Mouse (Mus musculus) R1 (cell line): Measurements from ENCODE around the gene Apoe.
A peak's percentile ranks its signal among the peaks of the same experiment; 100 is the strongest.

Source experiments
- DNase-seq: peaks from one replicate; pipeline ENCODE4 v3.0.0-alpha.2; 2018; ENCODE audit warnings: low read depth, low spot score

Apoe gene

DNA sequence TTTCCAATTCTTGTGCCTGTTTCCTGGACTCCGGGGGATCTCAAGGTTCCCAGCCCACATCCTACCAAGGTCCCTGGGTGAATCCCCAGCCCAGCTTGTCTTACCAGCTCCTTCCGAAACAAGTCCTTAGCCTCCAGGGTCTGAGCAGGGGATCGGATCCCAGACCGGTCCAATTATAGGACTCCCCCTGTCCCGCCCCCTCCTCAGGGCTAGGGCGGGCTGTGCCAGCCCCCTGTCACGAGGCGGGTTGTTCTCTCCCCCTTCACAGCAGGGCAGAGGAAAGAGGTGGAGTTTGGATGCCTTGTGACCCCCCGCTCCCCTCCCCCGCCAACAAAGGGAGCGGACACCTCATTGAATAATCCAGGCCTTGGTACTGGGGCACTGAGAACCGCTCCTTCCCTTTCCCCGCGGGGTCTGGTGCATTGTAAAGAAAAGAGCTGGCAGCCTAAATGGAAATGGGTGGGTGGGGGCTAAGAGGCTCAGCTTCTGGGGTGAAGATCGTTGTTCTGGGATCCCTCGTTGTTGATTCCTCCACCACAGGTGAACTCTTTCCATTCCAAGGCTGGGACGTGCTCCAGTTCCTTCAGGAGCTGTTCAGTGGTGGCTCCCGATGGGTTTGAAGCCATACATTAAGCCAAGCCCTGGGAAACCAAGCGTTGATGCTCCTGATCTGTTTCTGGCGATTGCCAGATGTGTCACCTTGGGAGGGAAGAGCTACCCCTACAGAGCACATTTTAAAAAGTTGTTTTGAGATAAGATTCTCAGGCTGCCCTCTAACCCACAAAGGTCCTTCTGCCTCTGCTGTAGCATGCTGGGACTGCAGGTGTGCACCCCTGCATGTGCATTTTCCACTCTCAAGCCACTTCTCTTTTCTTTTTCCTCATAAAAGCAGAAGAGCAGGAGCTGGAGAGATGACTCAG, at the start of gene Apoe:
Gene Apoe (minus strand): TSS at position 282 of the 920 bp plus-strand sequence.
- peak; percentile 93 for DNase-seq

DNA sequence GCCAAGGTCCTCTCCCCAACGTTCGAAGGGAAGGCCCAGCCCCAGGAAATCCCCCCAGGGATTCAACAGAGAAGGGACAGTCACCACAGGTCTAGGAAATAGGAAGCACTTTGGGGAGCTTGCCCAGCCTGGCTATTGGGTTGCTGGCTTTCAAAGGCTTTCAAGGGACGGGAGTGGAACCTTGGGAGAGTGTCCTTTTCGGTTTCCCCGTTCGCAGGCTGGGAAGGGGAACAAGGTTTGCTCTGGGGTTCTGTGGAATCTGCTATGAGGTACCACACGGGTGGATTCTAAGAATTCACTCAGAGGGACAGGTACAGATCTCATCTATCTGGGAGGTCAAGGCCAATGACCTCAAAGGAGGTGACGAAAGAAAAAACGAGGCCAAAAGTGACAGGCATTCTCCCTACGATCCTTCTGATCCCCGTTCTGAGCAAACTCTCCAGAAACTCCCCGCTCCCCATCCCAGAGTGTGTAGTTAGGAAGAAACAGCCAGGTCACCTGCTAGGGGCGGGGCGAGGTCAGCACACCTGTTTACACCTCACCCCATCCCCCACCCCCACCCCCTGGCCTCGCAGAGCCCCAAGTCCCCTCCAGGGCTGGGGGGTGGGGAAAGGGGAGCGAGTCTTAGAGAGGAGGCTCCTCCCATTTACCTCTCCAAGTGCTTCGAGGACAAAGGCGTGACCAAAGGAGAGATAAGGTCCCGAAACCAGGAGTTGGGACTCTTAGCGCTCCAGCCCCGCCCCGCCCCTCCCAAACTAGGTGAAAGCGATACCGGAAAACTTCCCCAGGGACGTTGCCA, 48.6 kb upstream of the Apoe start:
- peak; percentile 97 for DNase-seq

DNA sequence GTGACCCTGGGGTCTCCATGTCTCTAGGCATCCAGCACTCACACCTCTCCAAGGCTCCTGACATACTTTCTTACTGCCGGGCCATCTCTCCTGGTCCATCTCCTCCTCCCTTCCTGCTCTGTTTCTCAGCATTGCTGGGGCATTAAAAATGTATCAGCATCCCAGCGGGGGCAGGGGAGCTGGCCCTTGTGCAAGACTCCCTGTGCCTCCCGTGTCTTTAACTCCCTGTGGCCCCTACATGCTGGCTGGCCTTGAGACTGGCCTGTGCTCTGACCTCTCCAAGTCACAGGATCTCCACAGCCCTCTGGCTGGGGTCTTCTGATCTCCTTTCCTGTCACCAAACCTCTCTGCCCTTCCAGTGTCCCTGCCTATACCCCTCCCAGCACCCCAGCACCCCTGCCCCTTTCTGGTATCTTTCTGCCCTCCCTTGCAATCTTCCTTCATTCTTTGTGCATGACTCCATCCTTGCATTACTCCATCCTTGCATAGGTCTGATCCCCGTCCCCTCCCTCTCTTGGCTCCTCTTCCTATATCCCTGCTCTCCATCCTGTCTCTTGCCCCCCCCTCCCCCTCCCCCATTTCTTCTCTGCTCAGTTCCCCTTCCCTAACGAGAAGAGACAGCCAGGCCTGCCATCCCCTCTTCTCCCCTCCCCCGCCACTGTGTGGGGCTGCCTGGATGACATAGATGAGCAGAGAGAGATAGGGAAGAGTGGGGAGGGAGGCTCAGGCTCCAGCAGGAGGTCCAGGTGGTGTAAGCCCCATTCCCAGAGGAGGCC, 47.6 kb upstream of the Apoe start:
- peak; percentile 46 for DNase-seq

DNA sequence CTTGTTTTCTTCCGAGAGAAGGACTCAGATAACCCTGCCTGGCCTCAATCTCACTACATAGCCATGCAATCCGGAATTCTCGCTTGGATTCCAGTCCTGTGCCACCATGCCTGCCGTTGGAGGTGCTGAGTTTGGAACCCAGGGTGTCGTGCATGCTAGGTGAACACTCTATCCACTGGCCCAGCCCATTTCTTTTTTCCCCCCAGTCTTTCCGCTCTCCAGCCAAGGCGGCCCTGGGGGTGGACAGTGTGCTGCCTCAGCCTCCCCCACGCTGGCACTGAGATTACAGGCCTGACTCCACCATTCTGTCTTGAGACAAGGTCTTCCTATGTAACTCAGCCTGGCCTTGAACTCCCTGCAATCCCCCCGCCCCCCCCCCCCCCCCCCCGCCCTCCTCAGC, 47.0 kb upstream of the Apoe start:
- DNase-seq, result no peak

DNA sequence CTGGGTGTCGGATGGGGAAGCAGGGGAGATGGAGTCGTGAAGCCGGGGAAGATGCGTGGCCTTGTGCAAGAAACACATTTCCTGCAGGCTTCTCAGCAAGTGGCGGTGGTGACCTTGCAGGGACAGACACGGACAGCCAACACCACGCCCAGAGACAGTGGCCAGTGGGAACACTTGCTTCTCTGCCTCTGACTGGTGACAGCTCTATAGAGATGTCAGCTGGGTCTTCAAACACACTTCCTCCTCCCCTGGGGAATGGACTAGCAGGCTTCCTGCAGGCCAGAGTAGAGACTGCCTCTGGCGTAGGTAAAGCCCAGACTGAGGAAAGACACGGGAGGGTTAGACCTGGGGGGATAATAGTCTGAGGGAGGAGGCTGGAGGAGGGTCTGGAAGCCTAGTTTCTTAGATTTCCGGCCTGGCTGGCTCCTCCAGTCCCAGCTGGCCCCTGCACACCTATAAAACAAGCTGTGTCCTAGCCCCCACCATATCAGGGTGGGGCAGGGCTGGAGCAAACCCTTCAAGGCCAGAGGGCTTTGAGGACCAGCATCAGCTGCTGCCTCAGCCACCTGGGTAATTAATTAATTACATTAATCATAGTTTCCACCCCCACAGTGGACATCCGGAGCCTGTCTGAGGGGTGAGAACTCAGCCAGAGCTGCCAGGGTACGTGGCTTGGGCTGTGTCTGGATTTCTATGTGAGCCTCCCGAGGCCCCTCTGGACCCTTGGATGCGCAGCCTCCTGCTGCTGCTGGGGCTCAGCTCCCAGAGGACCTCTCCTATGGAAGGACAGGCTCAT, 45.8 kb upstream of the Apoe start:
- DNase-seq, result peak; percentile 37

DNA sequence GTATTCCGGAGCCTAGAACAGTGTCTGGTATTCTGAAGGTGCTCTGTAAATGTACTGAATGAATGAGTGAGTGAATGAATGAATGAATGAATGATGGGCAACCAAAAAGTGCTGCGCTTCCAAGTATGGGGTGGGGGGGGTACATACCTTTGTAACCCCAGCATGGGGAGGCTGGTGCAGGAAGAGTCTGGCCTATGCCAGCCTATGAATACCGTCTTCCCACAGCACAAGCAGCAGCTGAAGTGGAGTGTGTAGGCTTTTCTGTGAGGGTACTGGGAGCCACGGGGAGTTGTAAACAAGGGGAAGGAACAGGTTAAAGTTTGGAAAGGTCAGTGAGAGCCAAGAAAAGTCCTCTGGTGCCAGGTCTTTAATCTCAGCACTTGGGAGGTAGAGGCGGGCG, 44.8 kb upstream of the Apoe start:
- DNase-seq, result no peak

DNA sequence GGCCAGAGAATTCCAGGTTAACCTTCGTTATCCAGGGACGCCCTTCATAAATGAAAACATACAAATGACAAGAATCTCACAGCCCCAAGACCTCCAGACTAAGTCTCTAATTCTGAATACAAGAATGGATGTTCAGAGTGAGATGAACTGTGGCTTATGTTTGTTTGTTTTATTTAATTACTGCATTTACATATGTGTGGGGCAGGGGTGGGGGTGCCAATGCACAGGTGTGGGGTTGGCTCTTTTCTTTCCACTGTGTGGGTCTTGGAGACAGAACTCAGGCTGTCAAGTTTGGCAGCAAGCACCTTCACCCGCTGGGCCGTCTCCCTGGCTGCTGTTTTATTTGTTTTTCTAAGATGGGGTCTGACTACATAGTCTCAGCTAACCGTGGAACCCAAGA, 43.5 kb upstream of the Apoe start:
- peak; percentile 72 for DNase-seq

DNA sequence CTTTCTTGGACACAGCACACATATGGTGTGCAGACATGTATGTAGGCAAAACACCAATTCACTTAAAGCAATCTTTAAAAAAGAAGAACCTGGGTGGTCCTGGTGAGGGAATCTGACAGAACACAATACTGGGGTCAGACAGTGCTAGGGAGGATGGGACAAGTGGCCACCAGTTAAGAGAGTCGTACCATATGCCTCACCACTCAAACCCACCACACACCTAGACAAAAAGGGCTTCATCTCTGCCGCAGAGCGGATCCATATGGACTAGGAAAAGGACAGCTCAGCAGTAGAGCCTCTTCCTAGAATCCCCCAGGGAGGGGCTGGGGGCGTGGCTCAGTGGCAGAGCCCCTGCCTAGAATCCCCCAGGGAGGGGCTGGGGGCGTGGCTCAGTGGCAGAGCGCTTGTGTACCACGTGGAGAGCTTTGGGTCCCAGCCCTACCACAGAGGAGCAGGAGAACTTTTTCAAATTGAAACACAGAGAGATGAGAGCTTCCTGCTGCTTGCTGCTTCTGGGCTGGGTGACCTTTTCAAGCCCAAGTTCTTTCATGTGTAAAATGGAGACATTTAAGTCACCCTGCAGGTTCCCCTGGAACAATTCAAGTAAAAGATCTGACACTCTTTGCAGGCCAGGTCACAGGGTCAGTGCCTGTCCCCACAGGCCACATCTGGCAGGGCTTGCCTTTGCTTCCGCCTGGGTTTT, 42.5 kb upstream of the Apoe start:
- peak; percentile 99 for DNase-seq

DNA sequence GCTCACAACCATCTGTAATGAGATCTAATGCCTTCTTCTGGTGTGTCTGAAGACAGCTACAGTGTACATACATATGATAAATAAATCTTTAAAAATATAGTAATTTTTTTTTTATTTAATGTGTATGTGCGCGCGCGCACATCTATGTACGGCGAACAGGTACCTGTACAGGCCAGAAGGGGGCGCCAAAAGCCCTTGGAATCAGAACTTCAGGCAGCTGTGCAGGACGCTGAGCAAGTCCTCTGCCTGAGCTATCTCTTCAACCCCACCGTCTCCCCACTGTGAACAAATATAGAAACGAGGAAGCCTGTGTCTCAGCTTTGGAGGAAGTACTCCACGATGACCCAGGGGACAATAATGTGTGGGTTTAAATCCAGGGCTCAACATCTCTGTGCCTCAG, 41.3 kb upstream of the Apoe start:
- DNase-seq, result peak; percentile 82

DNA sequence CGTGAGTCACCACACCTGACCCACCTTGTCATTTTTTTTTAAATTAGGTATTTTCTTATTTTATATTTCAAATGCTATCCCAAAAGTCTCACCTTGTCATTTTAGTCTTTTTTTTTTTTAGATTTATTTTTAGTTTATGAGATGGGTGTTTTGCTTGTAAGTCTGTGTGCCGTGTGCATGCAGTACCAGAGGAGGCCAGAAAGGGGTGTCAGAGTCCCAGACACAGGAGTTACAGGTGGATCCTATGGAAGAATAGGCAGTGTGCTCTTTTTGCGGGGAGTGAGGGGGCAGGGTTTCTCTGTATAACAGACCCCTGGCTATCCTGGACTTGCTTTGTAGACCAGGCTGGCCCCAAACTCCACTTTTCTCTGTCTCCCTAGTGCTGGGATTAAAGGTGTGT, 39.8 kb upstream of the Apoe start:
- DNase-seq, result peak; percentile 68

DNA sequence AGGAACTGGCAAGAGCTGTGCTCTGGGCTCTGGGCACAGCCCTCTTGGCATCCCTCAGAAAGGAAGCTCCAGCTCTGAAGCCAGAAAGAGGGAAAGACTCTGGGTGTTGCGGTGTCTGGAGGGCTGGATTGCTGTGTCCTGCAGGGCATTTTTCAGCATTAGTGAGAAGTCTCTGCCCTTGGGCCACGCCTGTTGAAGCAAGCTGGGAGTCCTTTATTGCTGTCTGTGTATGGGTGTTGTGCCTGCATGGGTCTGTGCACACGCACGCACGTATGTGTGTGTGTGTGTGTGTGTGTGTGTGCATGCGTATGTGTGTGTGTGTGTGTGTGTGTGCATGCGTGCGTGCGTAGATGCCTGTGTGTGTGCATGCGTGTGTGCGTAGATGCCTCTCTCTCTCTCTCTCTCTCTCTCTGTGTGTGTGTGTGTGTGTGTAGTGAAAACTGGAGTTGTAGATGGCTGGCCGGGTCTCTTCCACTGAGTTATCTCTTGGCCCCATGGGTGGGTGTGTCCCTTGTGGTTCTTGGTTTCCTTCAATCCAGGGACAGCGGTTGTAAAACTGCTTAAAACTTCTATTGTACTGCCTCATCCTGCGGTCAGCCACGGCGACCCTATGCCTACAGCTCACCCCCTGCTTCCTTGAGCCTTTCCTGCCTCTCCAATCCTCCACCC, 37.5 kb upstream of the Apoe start:
- DNase-seq, result peak; percentile 26

DNA sequence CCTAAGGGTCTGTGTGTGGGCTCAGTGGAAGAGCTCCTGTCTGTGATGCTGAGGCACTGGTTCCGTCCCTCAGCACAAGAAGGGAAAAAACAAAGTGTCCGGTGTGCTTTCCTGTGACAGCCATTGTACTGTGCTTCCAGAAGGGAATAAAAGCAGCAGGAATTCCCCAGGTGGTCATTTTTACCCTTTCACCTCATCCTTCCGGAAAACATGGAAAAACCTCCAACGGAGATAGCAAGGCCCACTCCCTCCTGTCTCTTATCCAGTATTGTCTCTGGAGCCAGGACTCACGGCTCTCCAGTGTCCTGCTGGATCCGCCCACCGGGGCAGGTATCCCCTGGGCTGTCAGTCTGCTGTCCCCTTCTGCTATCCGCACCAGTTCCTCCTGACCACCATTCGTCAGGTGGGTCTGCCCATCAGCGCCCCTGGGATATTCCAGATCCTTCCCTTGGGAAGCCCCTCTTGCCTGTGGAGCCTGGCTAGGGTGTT, 35.2 kb upstream of the Apoe start:
- peak; percentile 70 for DNase-seq

DNA sequence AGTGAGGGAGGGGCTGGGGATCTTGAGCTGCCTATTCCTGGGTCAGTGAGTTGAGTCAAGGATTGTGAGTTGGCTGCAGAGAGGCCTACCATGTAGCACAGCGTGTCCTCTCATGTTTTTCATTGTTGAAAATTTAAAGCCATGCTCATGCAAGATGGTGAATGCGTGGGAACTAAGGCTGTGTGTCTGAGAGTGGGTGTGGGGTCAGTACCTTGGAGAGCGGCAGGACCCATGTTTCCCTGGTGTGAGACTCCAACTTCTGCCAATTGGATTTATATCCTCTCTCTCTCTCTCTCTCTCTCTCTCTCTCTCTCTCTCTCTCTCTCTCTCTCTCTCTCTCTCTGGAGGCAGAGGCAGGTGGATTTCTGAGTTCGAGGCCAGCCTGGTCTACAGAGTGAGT, 27.6 kb upstream of the Apoe start:
- peak; percentile 37 for DNase-seq

DNA sequence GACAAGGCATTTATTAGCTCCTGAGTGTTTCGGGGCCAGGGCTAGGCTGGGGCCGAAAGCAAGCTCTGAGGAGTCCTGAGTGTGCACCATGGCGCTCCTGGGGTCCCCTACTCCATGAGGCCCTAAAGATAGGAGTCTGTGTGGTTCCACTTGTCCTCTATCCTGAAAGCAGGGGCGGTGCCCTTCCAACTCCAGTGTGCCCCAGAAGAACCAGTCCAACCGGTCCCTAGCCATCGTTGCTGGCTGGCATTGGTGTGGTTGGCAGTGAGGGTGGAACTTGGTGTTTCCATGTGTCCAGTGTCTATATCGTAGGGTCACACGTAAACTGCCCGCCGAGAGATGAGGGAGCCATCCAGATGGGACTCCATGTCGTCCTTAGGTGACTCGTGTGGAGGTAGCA, 25.2 kb upstream of the Apoe start:
- no peak for DNase-seq

DNA sequence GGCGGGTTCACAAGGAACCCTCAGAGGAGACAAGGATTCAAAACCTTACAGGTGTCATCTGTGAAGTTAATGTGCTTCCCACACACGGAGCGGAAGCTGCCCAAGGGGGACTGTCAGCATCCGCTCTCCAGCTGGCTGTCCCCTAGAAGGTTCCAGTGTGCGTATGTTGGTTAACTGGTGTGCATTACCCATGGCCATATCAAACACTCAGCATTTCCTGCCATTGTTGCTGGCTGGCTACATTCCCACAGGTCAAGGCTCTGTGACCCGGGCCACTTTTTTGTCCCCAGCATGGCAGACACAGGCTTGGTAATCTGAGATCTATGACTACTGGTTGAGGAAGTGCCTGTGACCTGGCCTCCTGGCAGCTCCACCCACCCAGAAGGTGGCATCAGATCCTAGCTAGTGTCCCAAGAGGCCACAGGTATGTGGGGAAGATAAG, 23.8 kb upstream of the Apoe start:
- DNase-seq, result no peak

DNA sequence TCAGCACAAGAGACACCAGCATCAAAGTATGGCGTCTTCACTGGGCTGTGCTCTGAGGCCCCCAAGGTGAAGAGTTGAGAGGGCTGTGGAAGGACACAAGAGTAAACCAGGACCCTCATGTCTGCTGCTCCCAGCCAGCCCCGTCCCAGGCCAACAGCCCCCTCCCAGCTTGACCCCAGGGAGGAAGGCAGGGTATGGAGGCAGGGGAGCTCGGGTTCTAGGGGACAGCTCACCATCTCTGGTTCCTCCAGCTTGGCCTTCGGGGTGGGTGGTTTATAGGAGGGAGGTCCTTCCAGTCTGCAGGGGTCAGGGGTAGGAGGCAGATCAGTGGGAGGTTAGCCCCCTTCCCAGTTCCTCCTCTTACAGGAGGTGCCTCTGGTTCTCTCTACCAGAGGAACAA, 20.2 kb upstream of the Apoe start:
- no peak for DNase-seq

DNA sequence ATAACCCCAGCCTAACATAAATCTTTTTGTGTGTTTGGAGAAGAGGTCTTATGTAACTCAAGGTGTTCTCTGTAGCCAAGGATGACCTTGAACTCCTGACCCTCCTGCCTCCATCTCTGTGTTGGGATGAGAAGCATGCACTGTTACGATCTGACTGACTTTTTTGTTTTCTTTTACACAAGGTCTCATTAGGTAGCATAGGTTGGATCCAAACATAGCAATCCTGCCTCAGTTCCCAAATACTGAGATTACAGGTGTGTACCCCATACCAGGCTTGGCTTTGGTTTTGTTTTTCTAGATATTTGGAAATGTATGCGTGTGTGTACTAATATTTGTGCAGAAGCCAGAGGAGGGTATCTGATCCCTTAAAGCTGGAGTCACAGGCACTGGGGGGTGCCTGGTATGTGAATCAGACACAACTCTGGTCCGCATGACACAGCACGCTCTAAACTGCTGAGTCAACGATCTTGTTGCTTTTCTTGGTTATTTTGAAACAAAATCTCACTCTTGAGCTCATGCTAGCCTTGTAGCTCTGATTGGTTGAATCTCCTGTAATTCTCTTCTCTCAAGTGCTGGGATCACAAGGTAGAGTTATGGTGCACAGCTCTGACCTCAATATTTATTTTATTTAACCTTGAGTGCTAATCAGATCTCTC, 19.4 kb upstream of the Apoe start:
- DNase-seq, result peak; percentile 64

DNA sequence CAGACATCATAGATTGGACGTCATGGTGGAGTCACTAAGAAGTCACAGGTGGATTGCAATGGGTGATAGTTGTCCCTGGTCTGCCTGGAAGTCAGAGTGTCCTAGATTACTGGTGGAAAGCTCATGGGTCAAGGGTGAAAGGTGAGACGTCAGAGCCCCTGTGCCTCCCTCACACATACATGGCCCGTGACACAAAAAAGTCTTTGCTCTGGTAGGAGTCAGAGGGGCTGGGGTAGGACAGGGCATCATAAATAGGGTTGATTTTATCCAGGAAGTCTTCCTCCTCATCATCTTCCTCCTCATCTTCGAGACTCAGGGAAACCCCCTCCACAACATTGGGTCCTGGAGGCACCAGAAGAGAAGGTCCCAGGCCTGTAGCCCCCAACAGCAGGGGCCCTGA, 18.4 kb upstream of the Apoe start:
- no peak for DNase-seq

DNA sequence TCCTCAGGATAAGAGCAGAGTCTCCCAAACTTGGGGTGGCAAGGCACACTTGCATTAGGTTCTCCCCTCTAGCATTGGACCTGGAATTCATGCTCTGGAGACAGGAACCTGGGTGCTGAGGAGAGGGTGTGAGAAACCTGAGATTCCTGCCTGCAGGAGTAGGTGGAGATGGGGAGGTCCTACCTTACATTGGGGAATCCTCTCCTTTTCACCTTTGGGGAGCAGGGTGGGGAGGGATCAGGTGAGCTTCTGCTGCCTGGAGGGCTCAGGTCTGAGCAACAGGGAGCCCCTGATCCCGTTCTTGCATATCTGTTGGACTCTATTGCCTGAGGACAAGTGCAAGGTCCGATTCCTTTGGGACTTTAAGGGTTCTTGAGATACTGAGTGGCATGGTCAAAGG, 17.8 kb upstream of the Apoe start:
- DNase-seq, result no peak
